Mouse (Mus musculus) liver, postnatal 0 days (tissue): ENCODE results near the gene Hfe. TPM values are rescaled to one million over a fixed set of nuclear protein-coding genes. Genes with fewer than 3 reads are reported as not detected.

ENCODE experiments used
- ATAC-seq: fragments of 200-750 bp; cut with Nextera tagmentation; 2 replicates; pipeline ENCODE4 v1.8.0; 2017; ENCODE audit warnings: mild to moderate bottlenecking, moderate library complexity
- DNase-seq: peaks from one replicate; pipeline ENCODE4 v3.0.0-alpha.2; 2016
- H3K27ac ChIP-seq: fragments of 300-500 bp; sonication (generic); 2 replicates; pipeline ENCODE4 v1.5.1; 2014; ENCODE audit warnings: antibody characterized with exemption, moderate library complexity, mild to moderate bottlenecking, low read depth
- H3K27me3 ChIP-seq: fragments of 300-500 bp; sonication (generic); 2 replicates; pipeline ENCODE4 v1.6.1; 2014; ENCODE audit warnings: low read length, control low read depth, mixed read lengths; ENCODE audit not compliant: insufficient read depth
- H3K36me3 ChIP-seq: fragments of 300-500 bp; sonication (generic); replicated peaks from 2 replicates; pipeline ENCODE4 v1.6.1; 2014; ENCODE audit warnings: mild to moderate bottlenecking, control low read depth, low read length, moderate library complexity, mixed read lengths; ENCODE audit not compliant: insufficient read depth
- H3K4me1 ChIP-seq: fragments of 300-500 bp; sonication (generic); 2 replicates; pipeline ENCODE4 v1.6.1; 2014; ENCODE audit warnings: antibody characterized with exemption, mild to moderate bottlenecking, control low read depth; ENCODE audit not compliant: insufficient read depth
- H3K4me2 ChIP-seq: fragments of 300-500 bp; sonication (generic); 2 replicates; pipeline ENCODE4 v1.6.1; 2014; ENCODE audit warnings: low read depth, mild to moderate bottlenecking, low read length, moderate library complexity, mixed read lengths
- H3K4me3 ChIP-seq: fragments of 300-500 bp; sonication (generic); 2 replicates; pipeline ENCODE4 v1.5.1; 2014; ENCODE audit warnings: low read depth, low read length
- H3K9ac ChIP-seq: fragments of 300-500 bp; sonication (generic); replicated peaks from 2 replicates; pipeline ENCODE4 v1.6.1; 2014; ENCODE audit warnings: mild to moderate bottlenecking, moderate library complexity
- H3K9me3 ChIP-seq: fragments of 300-500 bp; sonication (generic); 2 replicates; pipeline ENCODE4 v1.6.1; 2016; ENCODE audit warnings: mild to moderate bottlenecking, control low read depth, low read length, mixed read lengths
- CTCF ChIP-seq: sonication (generic); IDR thresholded peaks from 2 replicates; pipeline ENCODE4 v1.5.1; 2016; ENCODE audit warnings: antibody characterized with exemption, low read depth
- EP300 ChIP-seq: IDR thresholded peaks from 2 replicates; pipeline ENCODE4 v1.6.1; 2016; ENCODE audit warnings: antibody characterized with exemption, low read depth, mild to moderate bottlenecking
- WGBS: fragments of 180-500 bp; shearing (Covaris S2); extraction: QIAGEN DNeasy Blood & Tissue Kit; methylation state at CpG from one replicate; pipeline ENCODE4 v1.1.7; 2014; ENCODE audit not compliant: insufficient replicate concordance; 5-methylcytosine and 5-hydroxymethylcytosine counted together
- polyA plus RNA-seq: library from polyadenylated mRNA; unstranded; fragments of >200 nt; fragmentation: Nextera tagmentation; extraction: Ambion mirVana; gene quantifications from 2 replicates; pipeline ENCODE4 v1.2.1, GENCODE M21; 2015

Hfe gene
- polyA plus RNA-seq, 1 experiment from 2014 or later: 24.0 TPM

- Histone ChIP-seq H3K9ac (0 out of 2 replicates have a peak overlapping the region, but pooled peaks have one; percentile 11), H3K36me3 (no peaks in the 10 kb centered on the region), H3K9me3 (no peaks in the 10 kb centered on the region), H3K4me3 (no peak overlapping the region), H3K27me3 (no peaks in the 10 kb centered on the region), H3K4me2 (no peak overlapping the region), H3K4me1 (0 out of 2 replicates have a peak, but pooled peaks cover 3% of the 10 kb centered on the region), H3K27ac (peak overlapping the region; percentile 70; the same call in 1 of the 2 replicates)
- ATAC-seq (no peak), DNase-seq (peak; percentile 11)
- 48% methylated on average over 11 of the region's 11 CpGs for WGBS
- TF ChIP-seq CTCF: no peak
- TF ChIP-seq EP300: no peak
These were observed 6.5 kb upstream of the Hfe start for GRCm38 (mm10) chr13:23717176-23717575.

DNA sequence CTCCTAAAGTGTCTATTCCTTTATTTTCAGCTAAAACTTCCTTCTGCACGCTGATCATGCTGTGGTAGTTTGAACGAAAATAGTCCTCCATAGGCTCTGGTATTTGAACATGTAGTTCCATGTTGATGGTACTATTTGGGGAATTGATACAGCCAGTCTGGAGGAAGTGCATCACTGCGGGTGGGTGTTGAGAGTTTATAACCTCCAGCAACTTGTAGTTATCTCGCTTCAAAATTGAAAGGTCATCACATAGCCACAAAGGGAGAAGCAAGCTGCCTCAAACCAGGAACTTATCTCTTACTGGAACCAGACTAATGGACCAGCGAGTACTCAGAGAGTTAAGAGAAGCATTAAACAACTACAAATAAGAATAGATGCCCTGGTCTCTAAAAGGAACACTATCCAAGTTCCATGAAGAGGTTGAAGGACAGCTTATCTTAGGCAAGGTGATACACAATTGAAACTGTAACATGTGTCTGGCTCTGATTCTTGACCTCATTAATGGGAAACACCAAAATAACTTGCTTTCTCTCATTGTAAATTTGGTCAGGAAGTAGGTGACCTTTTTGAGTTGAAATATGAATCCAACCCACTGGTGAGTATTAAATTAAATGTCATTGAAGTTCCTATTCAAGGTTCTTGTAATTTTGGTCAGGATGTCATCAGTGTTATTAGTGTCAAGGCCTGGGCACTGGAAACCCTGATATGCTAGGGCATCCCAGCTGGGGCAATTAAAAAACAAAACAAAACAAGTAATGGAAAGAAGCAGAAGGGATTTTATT is 5.8 kb upstream of the Hfe start:
- H3K4me1 ChIP-seq: 0 out of 2 replicates have a peak, but pooled peaks cover 5% of the 10 kb centered on the region
- H3K27me3 ChIP-seq: no peaks in the 10 kb centered on the region
- no peak overlapping the region for H3K27ac ChIP-seq
- no peak overlapping the region for H3K4me2 ChIP-seq
- TF ChIP-seq EP300 (no peak), CTCF (no peak)
- H3K4me3 ChIP-seq: no peak overlapping the region
- no peak overlapping the region for H3K9ac ChIP-seq
- H3K9me3 ChIP-seq: no peaks in the 10 kb centered on the region
- 51% methylated on average over 5 of the region's 5 CpGs for WGBS
- no peaks in the 10 kb centered on the region for H3K36me3 ChIP-seq
- peak; percentile 10 for DNase-seq
- ATAC-seq: peak; percentile 23; the same call in 1 of the 2 replicates

- Histone ChIP-seq H3K9ac (peak overlapping the region; percentile 74), H3K4me1 (peaks cover 14% of the 10 kb centered on the region; the same call in 1 of the 2 replicates), H3K27ac (peak overlapping the region; percentile 93), H3K4me3 (peak overlapping the region; percentile 51), H3K27me3 (no peaks in the 10 kb centered on the region), H3K36me3 (no peaks in the 10 kb centered on the region), H3K4me2 (peak overlapping the region; percentile 74), H3K9me3 (no peaks in the 10 kb centered on the region)
- TF ChIP-seq EP300: no peak
- TF ChIP-seq CTCF: no peak
- 30% methylated on average over 15 of the region's 15 CpGs for WGBS
- no peak for DNase-seq
- peak; percentile 58 for ATAC-seq
These were observed 810 bp downstream of the Hfe start for GRCm38 (mm10) chr13:23709714-23710373.

GRCm38 (mm10) chr13:23708654-23709053 is 2.0 kb downstream of the Hfe start:
- Histone ChIP-seq H3K36me3 (no peaks in the 10 kb centered on the region), H3K27ac (no peak overlapping the region), H3K4me2 (no peak overlapping the region), H3K9ac (no peak overlapping the region), H3K4me3 (no peak overlapping the region), H3K9me3 (no peaks in the 10 kb centered on the region), H3K4me1 (peaks cover 14% of the 10 kb centered on the region; the same call in 1 of the 2 replicates), H3K27me3 (no peaks in the 10 kb centered on the region)
- peak; percentile 28 for DNase-seq
- TF ChIP-seq EP300: no peak
- TF ChIP-seq CTCF: no peak
- 65% methylated on average over 4 of the region's 4 CpGs for WGBS
- ATAC-seq: no peak

DNA sequence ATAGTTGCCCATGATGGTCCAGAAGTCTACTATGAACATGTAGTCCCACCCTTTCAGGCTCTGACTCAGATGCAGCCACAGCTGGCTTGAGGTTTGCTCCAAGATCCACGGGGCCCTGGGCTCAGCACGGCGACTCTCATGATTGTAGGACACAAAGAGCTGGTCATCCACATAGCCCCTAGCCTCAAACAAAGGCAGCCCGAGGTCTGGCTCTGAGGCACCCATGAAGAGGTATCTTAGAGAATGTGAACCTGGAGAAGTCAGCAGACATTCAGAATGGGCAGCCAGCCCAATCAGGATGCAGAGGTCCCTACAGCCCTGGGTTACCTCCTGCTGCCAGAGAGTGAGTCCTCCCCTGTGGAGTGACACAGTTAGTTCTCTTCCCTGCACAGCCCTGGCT is 2.6 kb downstream of the Hfe start:
- Histone ChIP-seq H3K36me3 (no peaks in the 10 kb centered on the region), H3K27ac (no peak overlapping the region), H3K4me3 (no peak overlapping the region), H3K27me3 (no peaks in the 10 kb centered on the region), H3K9ac (no peak overlapping the region), H3K4me1 (peaks cover 14% of the 10 kb centered on the region; the same call in 1 of the 2 replicates), H3K4me2 (no peak overlapping the region), H3K9me3 (no peaks in the 10 kb centered on the region)
- DNase-seq: peak; percentile 11
- TF ChIP-seq CTCF (no peak), EP300 (no peak)
- 78% methylated on average over 4 of the region's 4 CpGs for WGBS
- ATAC-seq: no peak

- peak; percentile 9 for DNase-seq
- TF ChIP-seq CTCF (no peak), EP300 (no peak)
- Histone ChIP-seq H3K9me3 (no peaks in the 10 kb centered on the region), H3K9ac (no peak overlapping the region), H3K4me2 (no peak overlapping the region), H3K27ac (no peak overlapping the region), H3K27me3 (no peaks in the 10 kb centered on the region), H3K4me3 (no peak overlapping the region), H3K36me3 (no peaks in the 10 kb centered on the region), H3K4me1 (peaks cover 9% of the 10 kb centered on the region; the same call in 1 of the 2 replicates)
- no peak for ATAC-seq
- 86% methylated on average over 12 of the region's 12 CpGs for WGBS
These were observed 3.9 kb downstream of the Hfe start for GRCm38 (mm10) chr13:23706771-23707170.
